Mouse (Mus musculus) retina, postnatal 1 day (tissue): ENCODE measurements around the gene Rbm38.
A peak's percentile ranks its signal among the peaks of the same experiment; 100 is the strongest.

Experiments used
- DNase-seq: peaks from one replicate; pipeline ENCODE4 v3.0.0-alpha.2; 2012

The Rbm38 gene

DNA sequence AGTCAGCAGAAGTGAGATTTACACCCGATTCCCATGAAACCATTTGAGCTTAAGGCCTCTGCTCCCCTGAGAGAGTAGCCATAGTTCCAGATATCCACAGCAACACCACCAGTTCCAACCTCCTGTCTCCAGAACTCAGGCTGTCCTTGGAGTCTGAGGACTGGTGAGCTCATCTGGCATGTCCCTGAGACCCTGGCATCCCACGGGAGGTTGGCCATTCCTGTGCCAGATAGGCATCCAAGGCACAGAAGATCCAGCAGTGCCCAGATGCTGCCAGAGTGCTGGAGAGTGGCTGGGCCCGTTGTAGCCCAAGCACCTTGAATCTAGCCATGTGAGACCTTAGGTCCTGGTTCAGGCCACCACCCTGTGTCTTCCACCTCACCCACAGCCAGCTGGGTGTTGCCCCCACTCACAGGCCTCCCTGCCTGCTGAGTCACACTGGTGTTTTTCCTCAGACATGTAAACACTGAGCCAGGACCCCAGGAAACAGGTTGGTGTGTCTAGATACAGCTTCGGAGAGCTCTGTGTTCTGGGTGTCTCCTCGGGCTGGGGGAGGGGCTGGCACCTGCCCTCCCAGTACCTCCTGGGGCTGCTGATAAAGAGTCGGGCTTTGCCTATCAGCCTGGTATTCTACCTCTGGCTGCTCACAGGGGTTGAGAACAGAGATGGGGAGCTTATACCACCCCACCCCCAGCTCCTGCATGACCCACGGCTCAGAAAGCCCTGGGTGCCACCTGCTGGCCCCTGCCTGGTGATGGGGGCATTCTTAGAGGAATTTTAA is 17.7 kb downstream of the Rbm38 start:
- no peak for DNase-seq

GRCm38 (mm10) chr2:173039041-173039440 is 18.7 kb downstream of the Rbm38 start:
- DNase-seq: no peak

DNA sequence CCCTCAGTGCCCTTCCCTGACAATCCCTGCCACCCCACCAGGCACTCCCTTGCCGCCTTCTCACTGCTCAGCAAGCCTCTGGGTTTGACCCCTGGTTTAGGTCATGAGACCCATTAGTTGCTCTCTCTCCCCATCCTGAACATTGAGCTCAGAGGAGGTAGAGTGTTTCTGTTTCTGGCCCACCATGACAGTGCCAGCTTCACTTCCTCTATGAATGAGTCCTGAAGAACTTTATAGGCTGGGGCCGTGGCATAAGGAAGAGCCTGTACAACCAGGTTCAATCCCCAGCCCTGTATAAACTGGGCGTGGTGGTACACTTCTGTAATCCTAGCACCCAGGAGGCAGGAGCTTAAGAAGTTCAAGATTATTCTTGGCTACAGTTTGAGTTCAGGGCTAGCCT is 20.5 kb downstream of the Rbm38 start:
- no peak for DNase-seq

- no peak for DNase-seq
Observed at GRCm38 (mm10) chr2:173041242-173041641, 20.9 kb downstream of the Rbm38 start.

GRCm38 (mm10) chr2:173041893-173042292 is 21.6 kb downstream of the Rbm38 start:
- no peak for DNase-seq

GRCm38 (mm10) chr2:173042504-173043162 is 22.3 kb downstream of the Rbm38 start:
- no peak for DNase-seq

DNA sequence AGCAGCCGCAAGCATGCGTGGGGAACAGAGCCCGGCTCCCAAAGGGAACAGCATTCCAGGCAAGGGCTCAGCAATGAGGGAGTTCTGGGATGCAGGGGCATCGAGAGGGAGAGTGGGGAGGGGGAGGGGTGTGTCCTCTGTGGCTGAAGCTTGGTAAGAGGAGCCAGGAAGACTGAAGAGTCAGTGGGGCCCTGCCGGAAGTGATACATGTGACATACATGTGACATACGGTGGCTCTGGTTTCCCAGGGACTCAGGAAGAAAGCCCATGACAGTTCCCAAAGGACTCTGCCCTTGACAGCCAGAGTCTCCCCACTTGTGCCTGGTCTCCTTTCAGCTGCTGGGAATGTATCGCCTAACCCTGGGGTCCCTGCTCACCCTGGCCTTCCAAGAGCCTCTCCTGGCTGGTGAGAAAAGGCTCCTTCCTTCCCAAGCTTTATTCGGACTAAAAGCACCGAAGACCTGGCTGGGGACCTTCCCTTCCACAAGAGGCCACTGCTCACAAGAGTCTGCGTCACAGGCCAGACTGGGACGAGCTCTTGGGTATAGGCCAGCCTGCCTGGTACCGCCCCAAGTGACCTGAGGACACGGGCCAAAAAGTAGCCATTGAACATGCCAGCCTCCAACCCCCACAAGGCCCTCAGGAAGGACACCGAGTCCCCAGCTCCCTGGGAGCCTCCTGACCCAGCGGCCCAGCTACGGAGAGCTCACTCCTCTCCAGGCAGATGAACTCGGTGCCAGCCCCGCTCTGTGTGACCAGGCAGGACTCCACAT is 24.1 kb downstream of the Rbm38 start:
- DNase-seq: no peak

DNA sequence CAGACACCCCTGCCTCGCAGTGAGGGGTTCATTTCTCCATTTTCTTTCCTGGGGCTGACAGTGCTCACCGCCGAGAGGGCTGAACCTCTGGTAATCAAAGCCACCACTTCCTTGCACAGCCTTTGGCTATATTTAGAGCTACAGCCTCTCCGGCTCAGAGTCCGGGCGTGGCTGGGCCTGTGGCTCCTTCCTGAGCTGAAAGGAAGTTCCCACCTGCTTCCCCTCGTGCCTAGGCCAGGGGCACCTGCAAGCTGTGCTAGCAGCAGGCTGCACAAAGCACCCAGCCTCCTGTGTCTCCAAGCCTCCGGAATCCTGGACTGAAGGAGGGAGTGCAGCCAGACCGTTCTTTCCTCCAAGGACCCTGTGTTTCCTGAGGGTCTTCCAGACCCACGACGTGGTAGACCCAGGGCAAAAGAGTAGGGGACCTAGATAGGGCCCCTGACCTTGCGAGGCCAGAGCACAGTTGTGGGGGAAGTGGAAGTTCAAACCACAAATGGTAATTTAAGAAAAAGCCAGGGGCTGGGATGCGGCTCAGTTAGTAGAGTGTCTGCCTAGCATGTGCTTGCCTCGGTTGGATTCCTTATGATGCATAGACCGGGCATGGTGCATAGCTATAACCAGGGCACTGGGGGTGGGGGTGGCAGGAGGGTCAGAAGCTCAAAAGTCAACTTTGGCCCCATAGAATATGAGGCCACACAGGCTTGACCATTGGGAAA is 26.4 kb downstream of the Rbm38 start:
- no peak for DNase-seq

GRCm38 (mm10) chr2:173047471-173047870 is 27.2 kb downstream of the Rbm38 start:
- no peak for DNase-seq

GRCm38 (mm10) chr2:173048041-173048745 is 27.9 kb downstream of the Rbm38 start:
- DNase-seq: no peak

DNA sequence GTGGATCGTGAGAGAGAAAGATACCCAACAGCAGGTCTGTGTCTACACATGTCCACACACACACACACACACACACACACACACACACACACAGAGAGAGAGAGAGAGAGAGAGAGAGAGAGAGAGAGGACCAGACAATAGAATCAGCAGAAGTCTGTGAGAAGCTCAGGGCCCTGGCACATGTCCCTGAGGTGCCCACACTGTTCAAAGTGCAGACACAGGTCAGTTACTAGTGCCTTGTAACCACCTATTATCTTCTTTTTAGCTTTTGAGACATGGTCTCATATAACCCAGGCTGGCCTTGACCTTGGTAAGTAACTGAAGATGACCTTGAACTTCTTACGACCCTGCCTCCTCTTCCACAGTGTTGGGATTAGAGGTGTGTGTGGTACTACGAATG is 28.9 kb downstream of the Rbm38 start:
- no peak for DNase-seq

DNA sequence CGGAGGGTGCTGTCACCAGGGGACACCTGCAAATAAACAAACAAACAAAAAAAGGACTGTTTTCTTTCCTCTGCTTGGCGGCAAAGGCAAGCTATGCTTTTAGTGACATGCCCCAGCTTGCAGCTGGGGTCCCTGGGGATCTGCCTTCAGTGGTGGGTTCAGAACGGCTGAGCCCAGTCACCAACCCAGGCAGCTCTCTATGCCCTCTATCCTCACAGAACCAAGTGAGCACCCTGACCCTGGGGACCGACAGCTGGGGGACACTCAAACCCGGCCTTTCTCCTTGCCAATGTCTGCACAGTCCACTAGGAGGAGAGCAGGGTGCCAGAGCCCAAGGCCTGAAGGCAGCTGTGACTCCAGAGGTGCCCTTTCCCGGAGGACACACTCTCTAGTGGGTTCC is 29.5 kb downstream of the Rbm38 start:
- DNase-seq: no peak

GRCm38 (mm10) chr2:173050604-173051382 is 30.5 kb downstream of the Rbm38 start:
- DNase-seq: peak; percentile 42

DNA sequence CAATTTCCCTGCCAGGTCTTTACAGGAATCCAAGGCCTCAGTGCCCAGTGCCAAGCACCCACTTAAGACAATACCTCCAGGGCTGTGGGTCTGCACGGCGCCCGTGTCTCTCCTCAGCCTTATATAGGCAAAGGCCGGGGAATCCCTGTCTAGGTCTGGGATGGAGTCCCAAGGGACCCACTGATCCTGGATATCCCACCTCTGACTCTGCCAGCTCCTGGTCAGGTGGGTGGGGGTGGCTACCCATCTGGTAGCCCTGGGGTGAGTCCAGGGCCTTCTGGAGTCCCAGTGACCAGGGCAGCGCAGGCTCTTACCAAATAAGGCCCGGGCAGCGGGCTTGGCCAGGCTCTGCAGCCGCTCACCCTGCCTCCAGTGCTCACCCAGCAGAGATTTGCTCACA is 32.6 kb downstream of the Rbm38 start:
- DNase-seq: no peak

DNA sequence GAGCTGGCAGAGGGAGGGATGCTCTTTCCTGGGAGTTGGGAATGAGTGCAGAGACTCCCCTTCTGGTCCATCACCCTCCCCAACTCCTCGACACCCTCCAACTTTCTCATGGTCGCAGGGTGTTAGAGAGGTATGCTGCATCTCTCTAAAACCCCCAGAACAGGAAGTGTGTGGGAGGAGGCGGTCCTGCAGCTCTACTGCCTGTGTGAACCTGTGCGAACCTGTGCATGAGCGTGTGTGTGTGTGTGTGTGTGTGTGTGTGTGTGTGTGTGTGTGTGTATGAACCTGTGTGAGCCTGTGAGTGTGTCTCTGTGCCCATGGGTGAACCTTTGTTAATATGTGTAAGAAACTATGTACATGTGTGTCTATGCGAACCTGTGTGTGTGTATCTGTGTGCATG is 33.5 kb downstream of the Rbm38 start:
- DNase-seq: no peak

DNA sequence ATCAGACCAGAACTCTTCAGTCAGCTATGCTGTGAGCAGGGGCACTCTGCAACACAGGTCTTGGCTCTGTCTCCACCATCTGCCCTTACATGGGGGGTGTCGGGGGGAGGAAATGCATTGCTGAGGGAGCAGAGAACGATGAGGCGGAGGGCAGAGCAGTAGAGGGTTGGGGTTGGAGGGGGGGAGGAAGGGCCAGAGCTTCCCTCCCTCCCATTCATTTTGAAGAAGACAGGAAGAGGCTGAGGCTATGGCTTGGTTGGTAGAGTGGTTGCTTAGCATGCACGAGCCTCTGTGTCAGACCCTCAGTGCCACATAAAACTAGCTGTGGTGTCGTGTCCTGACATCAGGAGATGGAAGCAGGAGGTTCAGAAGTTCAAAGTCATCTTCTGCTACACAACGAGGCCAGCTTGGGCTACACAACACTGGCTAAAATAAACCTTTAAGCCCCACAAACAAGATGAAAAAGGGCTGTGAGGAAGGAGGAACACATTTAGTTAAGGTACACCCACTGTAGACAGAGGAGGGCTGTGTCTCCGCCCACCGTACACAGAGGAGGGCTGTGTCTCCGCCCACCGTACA is 36.1 kb downstream of the Rbm38 start:
- DNase-seq: no peak

DNA sequence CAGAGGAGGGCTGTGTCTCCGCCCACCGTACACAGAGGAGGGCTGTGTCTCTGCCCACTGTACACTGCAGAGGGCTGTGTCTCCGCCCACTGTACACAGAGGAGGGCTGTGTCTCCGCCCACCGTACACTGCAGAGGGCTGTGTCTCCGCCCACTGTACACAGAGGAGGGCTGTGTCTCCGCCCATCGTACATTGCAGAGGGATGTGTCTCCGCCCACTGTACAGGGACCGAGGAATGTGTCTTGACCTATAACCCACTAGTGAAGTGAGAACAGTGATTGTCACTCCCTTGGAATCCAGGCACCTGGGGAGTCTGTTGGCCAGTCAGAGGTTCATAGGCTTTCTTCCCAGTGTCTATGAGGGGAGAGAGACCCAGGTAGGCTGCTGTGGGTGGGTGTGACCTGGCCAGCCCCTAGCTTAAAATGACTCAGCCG is 36.6 kb downstream of the Rbm38 start:
- peak; percentile 36 for DNase-seq

GRCm38 (mm10) chr2:173057623-173058022 is 37.3 kb downstream of the Rbm38 start:
- no peak for DNase-seq

DNA sequence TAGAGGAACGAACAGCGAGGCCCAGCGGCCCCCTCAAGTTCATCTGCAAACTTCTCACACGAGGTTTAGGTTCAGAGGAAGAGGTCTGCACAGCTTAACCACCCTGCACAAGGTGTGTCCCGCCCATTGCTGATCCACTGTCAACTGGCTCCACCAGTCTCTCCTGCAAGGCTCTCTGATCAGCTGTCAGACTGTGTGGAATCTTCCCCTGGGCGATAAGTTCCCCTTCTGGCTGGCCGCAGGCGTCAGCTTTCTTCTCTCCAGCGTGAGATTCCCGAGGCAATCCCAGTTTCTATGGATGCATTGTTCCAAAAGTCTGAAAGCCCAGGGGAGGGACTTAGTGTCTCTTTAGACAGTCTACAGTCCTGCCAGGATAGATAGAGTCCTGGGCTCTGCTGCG is 38.0 kb downstream of the Rbm38 start:
- no peak for DNase-seq

GRCm38 (mm10) chr2:173060450-173060849 is 40.2 kb downstream of the Rbm38 start:
- no peak for DNase-seq
